Mouse (Mus musculus) erythroid progenitor cell, adult 5-6 weeks (primary cell): ENCODE results near the gene Hnrnpul1. TPM values are rescaled to one million over a fixed set of nuclear protein-coding genes. Genes with fewer than 3 reads are reported as not detected.

Experiments
- ATAC-seq: replicated peaks from 2 replicates; pipeline ENCODE4 v1.8.0; 2016; ENCODE audit warnings: moderate number of reproducible peaks, mild to moderate bottlenecking, moderate TSS enrichment, inconsistent platforms; ENCODE audit not compliant: poor library complexity, low FRiP score, severe bottlenecking
- total RNA-seq, 2 experiments: library from RNA; stranded (forward) in 1 of 2; stranded (reverse) in 1 of 2; fragments of 150-400 nt in 1 of 2; fragments of 186-747, 209-891 nt in 1 of 2; gene quantifications; 2 replicates each; pipeline versions ENCODE4 v1.2.3 to v1.2.4; 2015 to 2017; ENCODE audit warnings: low replicate concordance in 2 of 2

Hnrnpul1 gene
- total RNA-seq, 2 experiments from 2014 or later: 179 to 186 TPM

DNA sequence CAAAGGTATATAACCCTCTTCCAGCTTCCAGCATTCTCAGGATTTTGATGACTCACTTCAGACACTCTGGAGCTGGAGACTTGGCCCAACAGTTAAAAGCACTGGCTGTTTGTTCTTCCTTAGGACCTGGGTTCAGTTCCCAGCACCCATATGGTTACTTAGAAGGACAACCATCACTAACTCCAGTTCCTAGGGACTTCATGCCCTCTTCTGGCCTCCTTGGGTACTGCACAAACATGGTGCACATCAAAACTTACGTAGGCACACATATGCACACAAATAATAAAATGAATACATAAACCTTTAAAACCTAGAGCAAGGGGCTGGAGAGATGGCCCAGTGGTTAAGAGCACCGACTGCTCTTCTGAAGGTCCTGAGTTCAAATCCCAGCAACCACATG lies 52.2 kb downstream of the Hnrnpul1 start:
- ATAC-seq: no peak

DNA sequence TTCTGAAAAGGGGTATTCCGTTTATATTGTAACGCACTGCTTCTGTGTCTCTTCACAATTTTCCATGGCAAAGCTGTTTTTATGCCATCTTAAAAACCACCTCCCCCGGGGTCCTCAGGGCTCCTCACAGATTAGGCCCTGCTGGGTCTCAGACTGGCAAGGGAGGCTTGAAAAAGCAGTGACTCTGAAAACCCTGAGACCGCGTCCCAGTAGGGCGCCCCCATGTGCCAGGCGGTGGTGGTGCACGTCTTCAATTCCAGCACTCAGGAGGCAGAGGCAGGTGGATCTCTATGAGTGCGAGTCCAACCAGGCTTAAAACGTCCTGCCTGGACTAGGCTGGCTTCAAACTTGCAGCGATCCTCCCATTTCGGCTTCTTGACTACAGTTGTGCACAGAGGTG lies 53.8 kb downstream of the Hnrnpul1 start:
- 0 out of 2 replicates have a peak, but pooled peaks have one; percentile 46 for ATAC-seq

DNA sequence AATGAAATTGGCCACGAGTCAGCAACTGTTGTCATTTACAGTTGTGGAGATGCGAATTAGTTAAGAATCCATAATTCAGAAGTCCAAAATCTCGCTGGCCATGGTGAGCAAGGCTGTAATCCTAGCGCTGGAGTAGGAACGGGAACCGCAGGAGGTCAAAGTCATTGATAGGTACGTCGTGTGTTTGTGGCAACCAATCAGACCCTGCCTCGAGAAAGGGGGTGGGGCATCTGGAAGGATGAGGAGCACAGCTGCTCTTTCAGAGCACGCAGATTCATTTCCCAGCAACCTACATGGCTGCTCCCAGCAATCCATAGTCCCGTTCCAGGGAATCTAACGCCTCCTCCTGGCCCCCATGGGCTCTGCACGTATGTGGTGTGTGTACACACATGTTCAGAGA lies 54.7 kb downstream of the Hnrnpul1 start:
- ATAC-seq: no peak

DNA sequence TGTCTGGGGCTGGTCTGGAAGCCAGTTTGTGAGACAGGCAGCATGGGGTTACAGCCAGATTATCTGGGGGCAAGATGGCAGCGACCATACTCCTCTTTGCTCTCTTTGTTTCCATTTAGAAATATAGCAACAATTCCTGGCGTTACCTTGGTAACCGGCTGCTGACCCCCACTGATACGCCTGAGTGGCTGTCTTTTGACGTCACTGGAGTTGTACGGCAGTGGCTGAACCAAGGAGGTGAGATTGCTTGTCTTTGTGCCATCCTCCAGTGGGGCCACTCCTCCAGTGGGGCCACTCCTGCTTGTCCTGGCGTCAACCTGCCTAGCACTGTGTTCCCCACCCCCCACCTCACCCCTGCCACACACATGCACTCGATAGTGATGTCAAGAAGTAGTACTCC lies 60.5 kb downstream of the Hnrnpul1 start:
- ATAC-seq: no peak

DNA sequence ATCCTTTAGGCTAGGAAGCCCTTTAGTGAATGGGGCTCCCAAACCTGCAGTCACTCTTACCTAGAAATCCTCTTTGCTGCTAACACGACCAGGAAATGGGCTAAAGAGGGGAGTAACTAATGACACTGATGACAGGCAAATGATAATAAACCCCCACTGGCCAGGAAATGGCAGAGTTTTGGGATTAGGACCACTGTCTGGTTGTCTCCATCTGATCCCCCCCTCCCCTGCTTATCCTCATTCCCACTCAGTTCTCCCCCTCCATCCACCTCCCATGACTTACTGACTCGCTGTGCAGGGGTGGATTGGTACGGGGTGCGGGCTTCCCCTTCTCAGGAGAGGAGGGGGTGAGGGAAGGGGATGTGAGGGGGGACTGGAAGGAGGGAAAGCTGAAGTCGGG lies 64.5 kb downstream of the Hnrnpul1 start:
- ATAC-seq: no peak

DNA sequence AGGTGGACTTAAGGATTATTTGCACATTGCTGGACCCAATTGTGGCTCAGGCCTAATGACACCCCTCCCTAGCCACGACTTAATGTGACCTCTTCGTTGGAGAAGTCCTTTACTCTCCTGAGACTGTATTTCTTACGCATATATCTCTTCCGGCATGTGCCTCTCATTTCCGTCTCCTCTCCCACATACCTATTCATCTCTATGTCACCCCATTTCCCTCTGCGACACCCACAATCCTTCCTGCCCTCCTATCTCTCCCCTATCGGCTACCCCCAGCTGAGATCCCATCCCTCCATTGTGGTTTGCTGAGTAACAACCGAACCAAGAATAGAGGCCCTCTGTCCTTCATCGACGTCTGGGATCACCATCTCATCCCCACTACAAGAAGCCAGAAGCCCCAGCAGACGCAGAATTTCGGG lies 64.9 kb downstream of the Hnrnpul1 start:
- no peak for ATAC-seq

DNA sequence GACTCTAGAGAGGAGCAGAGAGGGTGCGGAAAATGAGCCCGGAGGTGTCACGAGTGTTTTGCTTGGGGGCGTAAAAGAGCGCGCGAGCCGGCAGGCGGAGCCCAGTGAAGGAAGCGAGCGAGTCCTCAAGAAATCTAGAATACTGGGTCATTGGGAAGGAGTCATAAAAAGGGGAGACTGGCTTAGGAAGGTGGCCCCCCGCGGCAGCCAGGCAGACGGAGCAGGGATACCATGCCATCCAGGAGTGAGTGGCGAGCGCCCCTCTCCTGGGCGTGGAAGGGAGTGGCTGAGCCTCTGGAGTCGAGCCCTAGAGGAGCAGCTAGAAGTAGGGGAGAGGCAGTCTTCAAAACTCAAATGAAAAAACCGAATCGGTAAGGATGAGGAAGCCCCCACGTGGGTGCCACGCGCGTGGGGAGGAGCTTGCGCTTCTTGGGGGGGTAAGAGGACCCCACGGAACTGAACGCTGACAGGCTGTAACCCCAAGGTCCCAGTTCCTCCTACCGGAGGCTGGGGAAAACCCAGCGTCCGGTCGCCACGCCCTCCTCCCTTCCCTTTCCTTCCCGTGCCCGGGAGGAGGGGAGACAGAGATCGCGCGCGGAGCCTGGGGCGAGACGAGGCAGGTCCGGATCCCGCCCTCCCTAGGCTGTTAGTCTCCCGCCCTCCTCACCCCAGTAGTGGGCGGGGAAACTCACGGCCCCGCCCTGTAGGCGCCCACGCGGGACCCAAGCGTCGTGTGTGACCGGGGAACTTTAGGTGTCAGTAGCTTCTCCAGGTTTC lies 65.6 kb downstream of the Hnrnpul1 start:
- ATAC-seq: peak; percentile 84

DNA sequence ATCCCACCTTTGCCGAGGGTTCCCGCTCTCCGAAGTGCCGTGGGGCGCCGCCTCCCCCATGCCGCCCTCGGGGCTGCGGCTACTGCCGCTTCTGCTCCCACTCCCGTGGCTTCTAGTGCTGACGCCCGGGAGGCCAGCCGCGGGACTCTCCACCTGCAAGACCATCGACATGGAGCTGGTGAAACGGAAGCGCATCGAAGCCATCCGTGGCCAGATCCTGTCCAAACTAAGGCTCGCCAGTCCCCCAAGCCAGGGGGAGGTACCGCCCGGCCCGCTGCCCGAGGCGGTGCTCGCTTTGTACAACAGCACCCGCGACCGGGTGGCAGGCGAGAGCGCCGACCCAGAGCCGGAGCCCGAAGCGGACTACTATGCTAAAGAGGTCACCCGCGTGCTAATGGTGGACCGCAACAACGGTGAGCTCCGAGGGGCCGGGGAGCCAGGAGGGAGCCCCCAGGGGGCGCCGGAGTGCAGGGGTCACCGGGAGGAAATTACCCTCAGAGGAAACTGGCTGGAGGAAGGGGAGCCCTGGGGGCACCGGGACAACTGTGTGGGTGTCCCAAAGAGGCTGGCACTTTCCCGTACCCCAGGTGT lies 66.7 kb downstream of the Hnrnpul1 start:
- ATAC-seq: peak; percentile 37

DNA sequence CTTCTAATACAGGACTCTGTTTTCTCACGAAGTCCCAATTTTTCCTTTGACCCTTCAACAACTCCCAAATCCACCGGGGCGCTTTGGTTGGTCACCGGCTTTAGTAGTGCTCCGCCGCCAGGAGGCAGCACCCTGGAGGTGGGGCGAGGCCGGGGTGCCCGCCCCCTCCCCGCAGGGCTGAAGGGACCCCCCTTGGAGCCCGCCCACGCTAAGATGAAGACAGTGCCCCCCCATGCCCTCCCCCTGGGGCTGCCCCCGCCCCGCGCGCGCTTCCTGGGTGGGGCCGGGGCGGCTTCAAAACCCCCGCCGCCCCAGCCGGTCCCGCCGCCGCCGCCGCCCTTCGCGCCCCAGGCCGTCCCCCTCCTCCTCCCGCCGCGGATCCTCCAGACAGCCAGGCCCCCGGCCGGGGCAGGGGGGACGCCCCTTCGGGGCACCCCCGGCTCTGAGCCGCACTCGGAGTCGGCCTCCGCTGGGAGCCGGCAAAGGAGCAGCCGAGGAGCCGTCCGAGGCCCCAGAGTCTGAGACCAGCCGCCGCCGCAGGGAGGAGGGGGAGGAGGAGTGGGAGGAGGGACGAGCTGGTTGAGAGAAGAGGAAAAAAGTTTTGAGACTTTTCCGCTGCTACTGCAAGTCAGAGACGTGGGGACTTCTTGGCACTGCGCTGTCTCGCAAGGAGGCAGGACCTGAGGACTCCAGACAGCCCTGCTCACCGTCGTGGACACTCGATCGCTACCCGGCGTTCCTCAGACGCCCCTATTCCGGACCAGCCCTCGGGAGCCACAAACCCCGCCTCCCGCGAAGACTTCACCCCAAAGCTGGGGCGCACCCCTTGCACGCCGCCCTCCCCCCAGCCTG lies 67.7 kb downstream of the Hnrnpul1 start, which contains the start of gene Tgfb1:
Gene Tgfb1 (plus strand): TSS at position 323 of the 852 bp plus-strand sequence.
- peak; percentile 36 for ATAC-seq

DNA sequence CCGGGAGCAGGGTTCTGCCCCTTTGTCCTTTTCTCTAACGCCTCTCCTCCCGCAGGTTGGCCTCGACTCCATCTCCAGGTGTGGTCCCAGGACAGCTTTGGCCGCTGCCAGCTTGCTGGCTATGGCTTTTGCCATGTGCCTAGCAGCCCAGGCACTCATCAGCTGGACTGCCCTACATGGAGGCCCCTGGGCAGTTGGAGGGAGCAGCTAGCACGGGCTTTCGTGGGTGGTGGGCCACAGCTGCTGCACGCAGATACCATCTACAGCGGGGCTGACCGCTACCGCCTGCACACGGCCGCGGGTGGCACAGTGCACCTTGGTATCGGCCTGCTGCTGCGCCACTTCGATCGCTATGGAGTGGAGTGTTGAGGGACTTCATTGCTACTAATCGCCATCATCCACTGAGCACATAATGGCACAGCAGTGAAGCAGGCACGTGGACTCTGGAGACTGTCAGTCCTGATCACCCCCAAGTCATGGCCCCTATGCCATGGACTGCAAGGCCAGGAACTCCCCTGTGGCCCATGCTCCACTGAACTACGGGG lies 68.6 kb downstream of the Hnrnpul1 start:
- ATAC-seq: no peak

DNA sequence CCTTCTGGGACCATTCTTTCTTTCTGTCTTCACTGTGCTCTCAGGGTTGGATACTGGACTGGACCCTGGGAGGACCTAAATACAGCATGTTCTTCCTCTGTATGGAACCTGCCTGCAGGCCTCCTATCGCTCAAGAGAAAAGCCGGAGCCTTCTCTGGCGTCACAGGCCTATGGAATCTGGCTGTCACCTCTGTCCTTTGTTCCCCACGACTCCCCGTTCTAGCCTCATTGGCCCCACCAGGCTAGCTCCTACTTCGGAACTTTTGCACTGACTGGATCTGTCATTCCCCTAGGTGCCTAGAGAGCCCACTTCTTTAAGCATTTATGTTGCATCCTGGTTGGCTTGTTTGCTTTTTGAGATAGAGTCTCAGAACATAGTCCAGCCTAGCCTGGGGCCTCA lies 69.9 kb downstream of the Hnrnpul1 start:
- no peak for ATAC-seq

DNA sequence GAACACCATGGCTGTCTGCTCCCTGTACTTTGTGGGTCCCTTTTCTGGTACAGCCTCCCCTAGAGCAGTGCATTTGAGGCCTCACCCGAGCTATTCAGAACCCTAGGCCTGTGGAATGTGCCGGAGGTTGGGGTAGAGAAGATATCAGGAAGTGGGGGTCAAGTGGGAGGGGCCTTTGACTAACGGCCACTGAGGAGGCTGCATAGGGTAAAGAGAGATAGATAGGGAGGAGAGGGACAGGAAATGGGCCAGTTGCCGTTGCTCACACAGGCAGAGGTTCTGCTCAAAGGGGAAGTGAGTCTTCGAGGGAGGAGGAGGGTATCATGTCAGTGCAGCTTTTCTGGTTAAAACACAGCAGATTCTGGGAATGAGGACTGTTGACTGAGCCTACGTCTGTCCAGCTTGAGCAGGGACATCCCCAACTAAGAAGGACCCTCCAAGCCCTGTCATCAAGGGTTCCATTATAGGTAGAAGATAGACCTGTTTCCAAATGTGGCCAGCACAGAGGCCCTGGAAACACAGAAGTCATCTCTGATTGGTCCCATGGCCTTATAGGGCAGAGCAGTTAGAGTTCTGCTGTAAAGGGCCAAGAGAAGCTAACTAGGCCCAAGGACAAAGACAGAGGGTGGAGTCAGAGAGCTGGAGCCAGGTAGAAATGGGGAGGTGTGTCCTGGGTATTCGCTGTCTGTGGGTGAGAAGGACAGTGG lies 70.9 kb downstream of the Hnrnpul1 start:
- no peak for ATAC-seq

DNA sequence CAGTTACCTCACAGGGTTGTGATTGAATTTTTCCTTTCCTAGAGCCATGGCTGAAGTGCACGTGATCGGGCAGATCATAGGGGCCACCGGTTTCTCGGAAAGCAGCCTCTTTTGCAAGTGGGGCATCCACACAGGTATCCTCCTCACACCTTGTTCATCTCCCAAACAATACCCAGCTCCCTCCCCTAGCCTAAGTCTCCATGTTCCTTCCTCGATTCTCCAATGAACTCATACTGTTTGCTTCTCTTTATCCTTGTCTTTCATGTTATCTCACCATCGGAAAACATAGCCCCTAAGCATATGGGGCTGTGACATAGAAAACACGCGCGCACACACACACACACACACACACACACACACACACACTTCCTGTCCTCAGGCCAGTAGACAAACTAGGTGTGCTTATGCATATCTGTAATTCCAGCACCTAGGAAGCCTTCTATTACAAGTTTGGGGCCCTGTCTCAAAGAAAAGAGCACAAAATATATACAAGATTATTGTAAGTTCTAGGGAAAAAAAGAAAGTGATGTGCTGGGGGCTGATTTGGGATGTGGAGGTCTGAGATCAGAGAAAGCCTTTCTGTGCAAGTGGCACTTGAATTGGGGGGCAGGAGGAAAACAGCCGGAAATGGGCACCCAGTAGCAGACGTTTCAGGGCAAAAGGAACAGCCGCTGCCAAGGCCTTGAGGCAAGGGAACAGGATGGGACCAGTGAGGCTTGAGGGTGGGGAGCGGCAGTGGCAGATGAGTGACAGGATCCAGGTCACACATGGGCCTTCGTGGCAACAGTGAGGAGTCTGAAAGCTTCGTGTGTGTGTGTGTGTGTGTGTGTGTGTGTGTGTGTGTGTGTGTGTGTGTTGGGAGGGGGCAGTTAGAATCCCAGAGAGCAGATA lies 73.0 kb downstream of the Hnrnpul1 start:
- no peak for ATAC-seq

DNA sequence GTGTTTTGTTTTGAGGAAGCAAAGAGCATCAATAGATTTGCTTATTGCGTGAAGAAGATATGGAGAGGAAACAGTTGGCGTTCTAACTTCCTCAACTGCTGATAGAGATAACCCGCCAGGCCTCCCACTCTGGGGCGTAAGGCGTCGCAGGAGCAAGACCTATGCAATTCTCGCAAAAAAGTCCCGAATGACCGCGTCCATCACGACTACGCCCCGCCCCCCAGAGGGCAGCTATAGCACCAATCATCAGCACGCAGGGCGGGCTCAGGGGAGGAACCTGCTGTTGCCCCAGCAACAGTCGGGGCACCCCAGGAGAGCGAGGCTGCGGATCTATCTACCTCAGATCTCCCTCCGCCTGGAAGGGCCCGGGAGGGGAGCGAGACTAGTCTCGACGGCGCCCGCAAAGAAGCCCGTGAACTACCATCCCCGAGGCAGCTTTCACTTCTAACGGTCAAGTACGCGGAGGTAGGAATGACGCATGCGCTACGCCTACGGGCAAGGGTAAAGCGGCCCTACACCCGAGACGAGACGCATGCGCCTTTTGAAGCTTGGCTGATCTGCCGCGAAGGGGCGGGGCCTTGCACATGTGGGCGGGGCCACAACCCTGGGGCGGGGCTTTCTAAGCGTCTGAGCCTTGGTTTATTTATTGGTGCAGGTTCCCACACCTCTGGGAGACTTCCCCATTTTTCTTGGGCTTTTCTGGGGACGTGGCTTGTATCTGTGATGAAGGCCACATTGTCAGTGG lies 73.9 kb downstream of the Hnrnpul1 start, which contains the start of gene B9d2:
Gene B9d2 (plus strand): TSS at position 267 of the 745 bp plus-strand sequence.
- ATAC-seq: peak; percentile 95

DNA sequence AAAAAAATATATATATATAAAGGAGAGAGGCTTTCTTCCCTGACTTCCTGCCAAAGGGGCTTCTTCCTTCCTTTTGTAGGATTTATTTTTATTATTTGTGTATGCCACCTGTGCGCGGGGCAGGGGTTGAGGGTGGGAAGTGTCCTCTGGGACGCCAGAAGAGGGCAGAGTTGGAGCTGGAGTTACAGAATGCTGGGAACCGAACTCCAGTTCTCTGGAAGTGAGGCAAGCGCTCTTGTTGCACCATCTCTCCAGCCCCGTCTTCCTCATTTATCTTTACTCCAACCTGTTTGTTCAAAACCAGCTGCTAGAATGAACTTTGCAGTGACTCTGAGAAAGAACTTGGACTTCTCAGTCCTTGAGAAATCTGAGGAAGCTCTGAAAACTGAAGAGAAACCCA lies 74.6 kb downstream of the Hnrnpul1 start:
- ATAC-seq: no peak

DNA sequence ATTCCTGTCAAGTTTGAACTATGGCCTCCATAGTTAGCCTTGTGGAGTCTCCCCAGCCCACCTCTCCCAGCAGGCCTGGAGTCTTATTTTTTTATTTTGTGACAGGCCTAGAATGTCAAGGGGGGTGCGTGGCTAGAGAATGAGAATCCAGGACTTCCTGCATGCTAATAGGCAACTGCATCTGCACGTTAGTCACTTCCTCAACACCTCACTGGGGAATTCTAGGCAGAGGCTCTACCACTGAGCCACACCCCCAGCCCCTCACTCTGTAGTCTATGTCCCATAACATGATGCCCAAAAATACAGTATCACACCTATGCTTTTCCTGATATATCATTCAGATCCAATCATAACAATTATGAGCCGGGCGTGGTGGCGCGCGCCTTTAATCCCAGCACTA lies 77.5 kb downstream of the Hnrnpul1 start:
- no peak for ATAC-seq

DNA sequence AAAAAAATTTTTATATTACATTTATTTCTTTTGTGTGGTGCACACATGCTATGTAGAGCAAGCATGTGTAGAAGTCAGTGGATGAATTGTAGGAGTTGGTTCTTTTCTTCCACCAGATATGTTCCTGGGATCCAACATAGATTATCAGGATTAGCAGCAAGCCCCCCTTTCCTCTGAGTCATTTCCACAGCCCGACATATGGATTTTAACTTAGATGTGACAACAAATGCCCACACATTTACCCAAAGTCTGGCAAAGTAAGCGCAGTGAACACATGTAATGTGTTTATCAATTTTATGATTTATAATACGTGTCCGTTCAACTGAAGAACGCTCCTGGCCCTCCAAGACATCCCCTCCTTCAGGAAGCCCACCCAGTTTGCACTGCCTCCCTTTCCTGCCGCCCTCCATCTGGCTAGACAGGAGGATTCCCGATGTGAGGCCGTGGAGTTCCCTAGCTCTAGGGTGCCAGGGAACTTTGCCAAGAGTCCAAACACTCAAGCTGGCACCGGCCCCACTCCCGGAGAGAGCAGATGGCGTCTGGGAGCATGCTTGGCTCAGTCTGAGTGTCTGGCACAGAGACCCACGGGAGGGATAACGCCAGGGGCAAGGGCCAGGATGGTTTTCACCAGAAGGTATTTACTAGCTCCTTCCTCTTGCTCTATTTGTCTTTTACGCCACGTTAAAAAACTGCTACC lies 78.3 kb downstream of the Hnrnpul1 start:
- ATAC-seq: no peak
